Mouse (Mus musculus) limb, embryonic 11.5 days (tissue): ENCODE results near the gene Gpr156. TPM values are rescaled to one million over a fixed set of nuclear protein-coding genes. Genes with fewer than 3 reads are reported as not detected.

ENCODE experiments used
- ATAC-seq: fragments of 200-750 bp; cut with Nextera tagmentation; 2 replicates; pipeline ENCODE4 v1.8.0; 2017; ENCODE audit warnings: low read depth; ENCODE audit not compliant: insufficient number of reproducible peaks, low FRiP score, low TSS enrichment
- DNase-seq: peaks from one replicate; pipeline ENCODE4 v3.0.0-alpha.2; 2015; ENCODE audit warnings: low spot score
- H3K27ac ChIP-seq: fragments of 300-500 bp; sonication (generic); replicated peaks from 2 replicates; pipeline ENCODE4 v1.5.1; 2014; ENCODE audit warnings: low read depth, mild to moderate bottlenecking, low read length
- H3K27me3 ChIP-seq: fragments of 300-500 bp; sonication (generic); 2 replicates; pipeline ENCODE4 v1.6.1; 2014; ENCODE audit warnings: mild to moderate bottlenecking, low read length, mixed read lengths; ENCODE audit not compliant: control insufficient read depth, insufficient read depth
- H3K36me3 ChIP-seq: fragments of 300-500 bp; sonication (generic); 2 replicates; pipeline ENCODE4 v1.6.1; 2014; ENCODE audit warnings: mild to moderate bottlenecking, low read length, moderate library complexity, mixed read lengths; ENCODE audit not compliant: control insufficient read depth, insufficient read depth
- H3K4me1 ChIP-seq: fragments of 300-500 bp; sonication (generic); 2 replicates; pipeline ENCODE4 v1.6.1; 2014; ENCODE audit warnings: low read length, mixed read lengths; ENCODE audit not compliant: control insufficient read depth, insufficient read depth
- H3K4me2 ChIP-seq: fragments of 300-500 bp; sonication (generic); 2 replicates; pipeline ENCODE4 v1.6.1; 2014; ENCODE audit warnings: low read depth, mild to moderate bottlenecking, moderate library complexity; ENCODE audit not compliant: severe bottlenecking
- H3K4me3 ChIP-seq: fragments of 300-500 bp; sonication (generic); 2 replicates; pipeline ENCODE4 v1.5.1; 2014; ENCODE audit warnings: low read depth, low read length
- H3K9ac ChIP-seq: fragments of 300-500 bp; sonication (generic); 2 replicates; pipeline ENCODE4 v1.6.1; 2014; ENCODE audit warnings: mild to moderate bottlenecking, low read length
- H3K9me3 ChIP-seq: fragments of 300-500 bp; sonication (generic); 2 replicates; pipeline ENCODE4 v1.6.1; 2016; ENCODE audit warnings: low read length; ENCODE audit not compliant: control insufficient read depth
- WGBS: fragments of 180-500 bp; shearing (Covaris S2); extraction: QIAGEN DNeasy Blood & Tissue Kit; methylation state at CpG from one replicate; pipeline ENCODE4 v1.1.7; 2014; 5-methylcytosine and 5-hydroxymethylcytosine counted together
- polyA plus RNA-seq: library from polyadenylated mRNA; unstranded; fragments of >200 nt; fragmentation: Nextera tagmentation; extraction: Ambion mirVana; gene quantifications from 2 replicates; pipeline ENCODE4 v1.2.1, GENCODE M21; 2014

Gene Gpr156
- polyA plus RNA-seq, 1 experiment from 2014 or later, result 0.80 TPM

DNA sequence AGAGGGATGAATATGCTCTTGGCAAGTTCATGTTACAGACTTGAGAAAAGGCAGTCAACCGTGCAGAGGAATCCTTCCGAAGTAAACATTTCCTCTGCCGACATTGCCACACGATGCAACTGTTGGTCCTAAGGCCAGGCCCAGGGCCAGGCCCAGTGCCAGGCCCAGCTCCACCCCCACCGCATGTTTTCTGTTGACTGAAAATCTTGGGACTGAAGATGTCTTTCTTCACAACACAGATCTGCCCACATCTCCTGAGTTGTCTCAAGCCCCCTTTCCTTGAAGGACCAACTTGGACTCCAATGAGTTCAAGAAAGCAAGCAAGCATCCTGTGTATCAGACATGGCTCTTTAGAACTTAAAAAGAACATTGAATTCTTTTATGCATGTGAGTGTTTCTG, 92.1 kb downstream of the Gpr156 start:
- no peak overlapping the region for H3K4me2 ChIP-seq
- WGBS, result 90% methylated on average over 5 of the region's 5 CpGs
- H3K36me3 ChIP-seq, result no peaks in the 10 kb centered on the region
- H3K4me3 ChIP-seq, result no peak overlapping the region
- no peaks in the 10 kb centered on the region for H3K9me3 ChIP-seq
- no peak for DNase-seq
- no peaks in the 10 kb centered on the region for H3K4me1 ChIP-seq
- no peak overlapping the region for H3K27ac ChIP-seq
- ATAC-seq, result no peak
- H3K9ac ChIP-seq, result no peak overlapping the region
- no peaks in the 10 kb centered on the region for H3K27me3 ChIP-seq

GRCm38 (mm10) chr16:38009041-38009825, 92.9 kb downstream of the Gpr156 start:
- Histone ChIP-seq H3K4me2 (no peak overlapping the region), H3K36me3 (no peaks in the 10 kb centered on the region), H3K9ac (no peak overlapping the region), H3K27me3 (no peaks in the 10 kb centered on the region), H3K4me1 (no peaks in the 10 kb centered on the region), H3K4me3 (no peak overlapping the region), H3K27ac (no peak overlapping the region), H3K9me3 (no peaks in the 10 kb centered on the region)
- ATAC-seq (no peak), DNase-seq (no peak)
- 87% methylated on average over 14 of the region's 14 CpGs for WGBS

- DNase-seq, result no peak
Measured at GRCm38 (mm10) chr16:38011486-38011885, 95.2 kb downstream of the Gpr156 start.

GRCm38 (mm10) chr16:38012382-38012781, 96.1 kb downstream of the Gpr156 start:
- H3K9ac ChIP-seq, result no peak overlapping the region
- H3K27ac ChIP-seq, result no peak overlapping the region
- H3K4me2 ChIP-seq, result no peak overlapping the region
- no peak overlapping the region for H3K4me3 ChIP-seq
- H3K4me1 ChIP-seq, result no peaks in the 10 kb centered on the region
- no peaks in the 10 kb centered on the region for H3K36me3 ChIP-seq
- 67% methylated on average over 5 of the region's 5 CpGs for WGBS
- H3K27me3 ChIP-seq, result no peaks in the 10 kb centered on the region
- no peaks in the 10 kb centered on the region for H3K9me3 ChIP-seq
- no peak for DNase-seq
- no peak for ATAC-seq

More at GRCm38 (mm10) chr16:38011486-38011885, 95.2 kb downstream of the Gpr156 start:
- no peak overlapping the region for H3K4me3 ChIP-seq
- no peaks in the 10 kb centered on the region for H3K36me3 ChIP-seq
- no peak for ATAC-seq
- H3K4me2 ChIP-seq, result no peak overlapping the region
- H3K9ac ChIP-seq, result no peak overlapping the region
- H3K27ac ChIP-seq, result no peak overlapping the region
- H3K4me1 ChIP-seq, result no peaks in the 10 kb centered on the region
- 95% methylated on average over 13 of the region's 13 CpGs for WGBS
- no peaks in the 10 kb centered on the region for H3K9me3 ChIP-seq
- H3K27me3 ChIP-seq, result no peaks in the 10 kb centered on the region

GRCm38 (mm10) chr16:38012891-38013290, 96.6 kb downstream of the Gpr156 start:
- no peaks in the 10 kb centered on the region for H3K36me3 ChIP-seq
- no peaks in the 10 kb centered on the region for H3K27me3 ChIP-seq
- peak; percentile 31; the same call in 1 of the 2 replicates for ATAC-seq
- no peaks in the 10 kb centered on the region for H3K4me1 ChIP-seq
- no peak overlapping the region for H3K4me2 ChIP-seq
- H3K27ac ChIP-seq, result no peak overlapping the region
- no peak overlapping the region for H3K4me3 ChIP-seq
- H3K9me3 ChIP-seq, result no peaks in the 10 kb centered on the region
- 11% methylated on average over 4 of the region's 4 CpGs for WGBS
- peak; percentile 62 for DNase-seq
- H3K9ac ChIP-seq, result no peak overlapping the region

GRCm38 (mm10) chr16:38014951-38015350, 98.7 kb downstream of the Gpr156 start:
- ATAC-seq (no peak), DNase-seq (no peak)
- H3K4me3 ChIP-seq, result no peak overlapping the region
- no peaks in the 10 kb centered on the region for H3K27me3 ChIP-seq
- H3K4me1 ChIP-seq, result no peaks in the 10 kb centered on the region
- H3K36me3 ChIP-seq, result no peaks in the 10 kb centered on the region
- no peak overlapping the region for H3K9ac ChIP-seq
- H3K4me2 ChIP-seq, result no peak overlapping the region
- H3K9me3 ChIP-seq, result no peaks in the 10 kb centered on the region
- H3K27ac ChIP-seq, result no peak overlapping the region
- 83% methylated on average over 4 of the region's 4 CpGs for WGBS

- 87% methylated on average over 8 of the region's 8 CpGs for WGBS
- no peak for ATAC-seq
- no peak overlapping the region for H3K4me2 ChIP-seq
Measured at GRCm38 (mm10) chr16:38016928-38017524, 100.7 kb downstream of the Gpr156 start.

GRCm38 (mm10) chr16:38017958-38018376, 101.7 kb downstream of the Gpr156 start:
- Histone ChIP-seq H3K4me3 (no peak overlapping the region), H3K36me3 (no peaks in the 10 kb centered on the region), H3K4me1 (no peaks in the 10 kb centered on the region), H3K9me3 (no peaks in the 10 kb centered on the region), H3K27me3 (no peaks in the 10 kb centered on the region), H3K27ac (no peak overlapping the region), H3K9ac (no peak overlapping the region), H3K4me2 (no peak overlapping the region)
- ATAC-seq, result no peak
- whole genome bisulfite sequencing, result 46% methylated on average over 4 of the region's 4 CpGs
- DNase-seq, result no peak

More at GRCm38 (mm10) chr16:38016928-38017524, 100.7 kb downstream of the Gpr156 start:
- Histone ChIP-seq H3K9me3 (no peaks in the 10 kb centered on the region), H3K4me3 (no peak overlapping the region), H3K4me1 (no peaks in the 10 kb centered on the region), H3K36me3 (no peaks in the 10 kb centered on the region), H3K27ac (no peak overlapping the region), H3K9ac (no peak overlapping the region), H3K27me3 (no peaks in the 10 kb centered on the region)
- DNase-seq, result no peak
